In genomic region chr1:179017428-179017827, GRCm38 (mm10) we compare ENCODE assay signal across 25 mouse cellular contexts.
DNase-seq lines count a peak whose midpoint lies in the region; ATAC-seq and TF ChIP-seq lines count a peak whose summit lies in the region.
"Had no signal": no experiment of that assay in that cellular context is flagged by ENCODE, and none has a peak within 500 bp of the region (broad histone marks: within the 10 kb centered on the region; RNA-seq: fewer than 3 reads in every experiment).

No protein-coding gene starts in this region.

- no peak overlapping the region for H3K27ac ChIP-seq in forebrain, embryonic 14.5 days (ENCODE audit: low read depth, low read length)
- no peak overlapping the region for H3K27ac ChIP-seq in forebrain, embryonic 11.5 days (ENCODE audit: low read depth, low read length)
- H3K27ac ChIP-seq in forebrain, postnatal 0 days (ENCODE audit: low read depth, low read length), result no peak overlapping the region
- H3K27ac ChIP-seq in forebrain, embryonic 15.5 days (replicated peaks), result no peak overlapping the region
- H3K27ac ChIP-seq: embryonic facial prominence, embryonic 13.5 days; embryonic facial prominence, embryonic 15.5 days; forebrain, embryonic 10.5 days had no signal

- DNase-seq in forebrain, embryonic 14.5 days (ENCODE audit: low spot score), result peak; percentile 41
- no peak for DNase-seq in forebrain, embryonic 11.5 days (ENCODE audit: low spot score)
- no peak for DNase-seq in forebrain, postnatal 0 days
- peak; percentile 12 for DNase-seq in brain, embryonic 14.5 days (ENCODE audit: low read depth)
- DNase-seq: adrenal gland, adult 8-10 months; adrenal gland, postnatal 14 days; adrenal gland, postnatal 36 days; B cell, adult 2 months; cerebellum, adult 11 months; cerebellum, adult 18-20 months; cerebellum, adult 8-10 months; cerebellum, adult 9-11 months; cerebellum, postnatal 14 days; cerebellum, postnatal 36 days; embryo, embryonic 11 days had no signal

- no peaks in the 10 kb centered on the region for H3K27me3 ChIP-seq in forebrain, embryonic 14.5 days (replicated peaks; ENCODE audit: control insufficient read depth, insufficient read depth, low read length)
- H3K27me3 ChIP-seq in forebrain, embryonic 11.5 days (ENCODE audit: control insufficient read depth, insufficient read depth, low read length), result no peaks in the 10 kb centered on the region
- H3K27me3 ChIP-seq in forebrain, postnatal 0 days (ENCODE audit: insufficient read depth, low read length), result no peaks in the 10 kb centered on the region
- no peaks in the 10 kb centered on the region for H3K27me3 ChIP-seq in forebrain, embryonic 15.5 days
- H3K27me3 ChIP-seq: CH12.LX; embryonic facial prominence, embryonic 13.5 days; embryonic facial prominence, embryonic 15.5 days; Patski had no signal

- peak; percentile 8; the same call in 1 of the 2 replicates for TF ChIP-seq CTCF in forebrain, postnatal 0 days (IDR thresholded peaks at IDR 0.05; ENCODE audit: low read depth)
- no peak for TF ChIP-seq CTCF in brain, embryonic 14.5 days (IDR thresholded peaks at IDR 0.05; ENCODE audit: borderline replicate concordance, extremely low read depth, insufficient read depth, insufficient read length)

- no peak overlapping the region for H3K4me2 ChIP-seq in forebrain, embryonic 14.5 days (ENCODE audit: low read length)
- H3K4me2 ChIP-seq in forebrain, embryonic 11.5 days (ENCODE audit: low read depth, low read length, severe bottlenecking), result no peak overlapping the region
- H3K4me2 ChIP-seq in forebrain, postnatal 0 days (ENCODE audit: low read depth), result no peak overlapping the region
- H3K4me2 ChIP-seq in forebrain, embryonic 15.5 days (replicated peaks), result no peak overlapping the region
- H3K4me2 ChIP-seq: embryonic facial prominence, embryonic 13.5 days; embryonic facial prominence, embryonic 15.5 days had no signal

- WGBS in forebrain, embryonic 14.5 days, result 93% methylated on average over 10 of the region's 10 CpGs
- WGBS in forebrain, embryonic 11.5 days, result 95% methylated on average over 10 of the region's 10 CpGs
- WGBS in forebrain, postnatal 0 days, result 73% methylated on average over 10 of the region's 10 CpGs
- 79% methylated on average over 10 of the region's 10 CpGs for WGBS in forebrain, embryonic 15.5 days

- TF ChIP-seq POLR2A in brain, embryonic 14.5 days (IDR thresholded peaks at IDR 0.05; ENCODE audit: borderline replicate concordance, extremely low read depth, insufficient read depth, insufficient read length, poor library complexity, severe bottlenecking), result no peak

- no peaks in the 10 kb centered on the region for H3K9me3 ChIP-seq in forebrain, embryonic 14.5 days (replicated peaks; ENCODE audit: control insufficient read depth, low read length)
- H3K9me3 ChIP-seq in forebrain, embryonic 11.5 days (ENCODE audit: control insufficient read depth, low read length), result no peaks in the 10 kb centered on the region
- no peaks in the 10 kb centered on the region for H3K9me3 ChIP-seq in forebrain, postnatal 0 days (ENCODE audit: low read length)
- no peaks in the 10 kb centered on the region for H3K9me3 ChIP-seq in forebrain, embryonic 15.5 days
- H3K9me3 ChIP-seq: embryonic facial prominence, embryonic 13.5 days; embryonic facial prominence, embryonic 15.5 days; forebrain, embryonic 10.5 days; G1E had no signal

- no peak overlapping the region for H3K4me3 ChIP-seq in forebrain, embryonic 14.5 days (ENCODE audit: low read depth, low read length)
- no peak overlapping the region for H3K4me3 ChIP-seq in forebrain, embryonic 11.5 days (ENCODE audit: low read depth, low read length)
- no peak overlapping the region for H3K4me3 ChIP-seq in forebrain, postnatal 0 days (ENCODE audit: low read depth, low read length)
- H3K4me3 ChIP-seq in forebrain, embryonic 15.5 days, result no peak overlapping the region
- H3K4me3 ChIP-seq: embryonic facial prominence, embryonic 13.5 days; embryonic facial prominence, embryonic 15.5 days; erythroblast, embryonic 14.5 days; forebrain, embryonic 10.5 days had no signal

- H3K9ac ChIP-seq in forebrain, embryonic 14.5 days (ENCODE audit: low read length), result no peak overlapping the region
- H3K9ac ChIP-seq in forebrain, embryonic 11.5 days (ENCODE audit: low read length), result no peak overlapping the region
- no peak overlapping the region for H3K9ac ChIP-seq in forebrain, postnatal 0 days
- no peak overlapping the region for H3K9ac ChIP-seq in forebrain, embryonic 15.5 days (replicated peaks)
- H3K9ac ChIP-seq: embryonic facial prominence, embryonic 13.5 days; embryonic facial prominence, embryonic 15.5 days had no signal

- no peak for ATAC-seq in forebrain, embryonic 14.5 days
- ATAC-seq in forebrain, embryonic 11.5 days (replicated peaks; ENCODE audit: low FRiP score), result no peak
- ATAC-seq in forebrain, postnatal 0 days, result peak; percentile 53; the same call in 1 of the 2 replicates
- no peak for ATAC-seq in forebrain, embryonic 15.5 days (replicated peaks)
- ATAC-seq: activated CD4-positive, CD25-positive, alpha-beta regulatory T cell, adult 4 months; CD4-positive, CD25-positive, alpha-beta regulatory T cell, adult 4 months; Patski had no signal

- no peaks in the 10 kb centered on the region for H3K4me1 ChIP-seq in forebrain, embryonic 14.5 days (ENCODE audit: control insufficient read depth, insufficient read depth, low read length)
- no peaks in the 10 kb centered on the region for H3K4me1 ChIP-seq in forebrain, embryonic 11.5 days (replicated peaks; ENCODE audit: control insufficient read depth, insufficient read depth, low read length)
- H3K4me1 ChIP-seq in forebrain, postnatal 0 days (ENCODE audit: insufficient read depth), result no peaks in the 10 kb centered on the region
- H3K4me1 ChIP-seq in forebrain, embryonic 15.5 days, result 0 out of 2 replicates have a peak, but pooled peaks cover 1% of the 10 kb centered on the region
- H3K4me1 ChIP-seq: embryonic facial prominence, embryonic 13.5 days; forebrain, embryonic 10.5 days had no signal

- no peaks in the 10 kb centered on the region for H3K36me3 ChIP-seq in forebrain, embryonic 14.5 days (ENCODE audit: control insufficient read depth, insufficient read depth, low read length)
- no peaks in the 10 kb centered on the region for H3K36me3 ChIP-seq in forebrain, embryonic 11.5 days (ENCODE audit: control insufficient read depth, insufficient read depth, low read length)
- no peaks in the 10 kb centered on the region for H3K36me3 ChIP-seq in forebrain, postnatal 0 days (ENCODE audit: insufficient read depth)
- H3K36me3 ChIP-seq in forebrain, embryonic 15.5 days, result no peaks in the 10 kb centered on the region
- H3K36me3 ChIP-seq: embryonic facial prominence, embryonic 13.5 days; embryonic facial prominence, embryonic 15.5 days; forebrain, embryonic 10.5 days; G1E had no signal

Comparison
In these comparisons a context has a peak if more than half of its experiments do, and no peak if none do; other contexts are left out.
1. DNase-seq: peak in forebrain, embryonic 14.5 days (single experiment) and brain, embryonic 14.5 days (single experiment); none in forebrain, embryonic 11.5 days (single experiment) and forebrain, postnatal 0 days (single experiment).